Mouse (Mus musculus) 3T3-L1 (cell line): ENCODE measurements around the gene Gabbr1.

Experiments used
- DNase-seq: peaks from one replicate; pipeline ENCODE4 v3.0.0-alpha.2; 2015; ENCODE audit warnings: low read depth, low spot score

Gabbr1 gene

GRCm38 (mm10) chr17:37075766-37076165, 30.0 kb downstream of the Gabbr1 start:
- DNase-seq = peak; percentile 52

GRCm38 (mm10) chr17:37078193-37078592, 32.4 kb downstream of the Gabbr1 start:
- DNase-seq = peak; percentile 25

GRCm38 (mm10) chr17:37078990-37079389, 33.2 kb downstream of the Gabbr1 start:
- no peak for DNase-seq

GRCm38 (mm10) chr17:37080119-37080518, 34.4 kb downstream of the Gabbr1 start:
- peak; percentile 25 for DNase-seq

- DNase-seq = no peak
These were observed 35.9 kb downstream of the Gabbr1 start for GRCm38 (mm10) chr17:37081659-37082058.

GRCm38 (mm10) chr17:37083327-37083726, 37.6 kb downstream of the Gabbr1 start:
- DNase-seq = peak; percentile 89

- DNase-seq = peak; percentile 52
These were observed 38.9 kb downstream of the Gabbr1 start for GRCm38 (mm10) chr17:37084632-37085031.

GRCm38 (mm10) chr17:37085545-37085944, 39.8 kb downstream of the Gabbr1 start:
- no peak for DNase-seq

GRCm38 (mm10) chr17:37088399-37088798, 42.6 kb downstream of the Gabbr1 start, which contains the start of gene Olfr90:
Gene Olfr90 (minus strand): TSS chr17:37088499.
- DNase-seq = no peak

GRCm38 (mm10) chr17:37092198-37092597, 46.4 kb downstream of the Gabbr1 start:
- DNase-seq = no peak

- DNase-seq = no peak
These were observed 47.5 kb downstream of the Gabbr1 start for GRCm38 (mm10) chr17:37093289-37093688.

- no peak for DNase-seq
These were observed 52.4 kb downstream of the Gabbr1 start, which contains the start of gene Olfr91 for GRCm38 (mm10) chr17:37098178-37098577. Gene Olfr91 (minus strand): TSS chr17:37098278.

GRCm38 (mm10) chr17:37119988-37120387, 74.2 kb downstream of the Gabbr1 start, which contains the start of gene Olfr92:
Gene Olfr92 (minus strand): TSS chr17:37120088.
- no peak for DNase-seq
